Mouse (Mus musculus): ENCODE data around the gene Prdm11. TPM values are rescaled to one million over a fixed set of nuclear protein-coding genes. Genes with fewer than 3 reads are reported as not detected.

Prdm11 gene
- total and polyA plus RNA-seq, 3 experiments: 0.05 to 1.8 (median 0.06) TPM

DNA sequence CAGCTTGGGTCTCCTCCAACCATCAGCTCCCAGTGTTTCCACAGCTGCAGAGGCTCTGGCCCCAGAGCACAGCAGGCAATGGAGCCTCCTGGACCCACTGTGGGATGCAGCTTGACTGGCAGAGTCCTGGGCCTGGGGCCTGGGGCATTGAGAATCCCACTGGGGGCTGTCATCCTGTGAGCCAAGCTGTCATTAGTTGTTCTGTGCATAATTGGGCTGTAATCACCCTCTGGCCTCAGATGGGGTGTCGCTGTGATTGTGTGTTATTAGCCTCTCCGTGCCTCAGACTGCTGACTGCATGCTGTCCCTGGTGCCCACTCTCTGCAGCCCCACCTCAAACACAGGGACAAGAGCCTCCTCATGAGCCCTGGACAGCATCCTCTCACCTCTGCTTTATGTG lies 45.7 kb upstream of the Prdm11 start:
- Histone ChIP-seq H3K36me3 (replicated peaks in 1 of 2; ENCODE audit: control insufficient read depth in 1 of 2, insufficient read depth in 1 of 2, low read length in 1 of 2) (no peaks in the 10 kb centered on the region), H3K9me3 (replicated peaks; ENCODE audit: low read length) (peaks cover 6% of the 10 kb centered on the region), H3K79me2 (replicated peaks; ENCODE audit: control insufficient read depth, extremely low read depth, insufficient read depth, poor library complexity, severe bottlenecking) (no peaks in the 10 kb centered on the region), H3K27ac (ENCODE audit: insufficient read depth, low read depth) (no peak overlapping the region), H3K4me3 (replicated peaks in 1 of 3; ENCODE audit: low read depth in 2 of 3, low read length in 2 of 3, poor library complexity in 1 of 3) (no peak overlapping the region), H3K4me2 (ENCODE audit: insufficient read depth, low read depth, poor library complexity, severe bottlenecking) (no peak overlapping the region), H3K9ac (ENCODE audit: insufficient read depth, low read depth) (no peak overlapping the region), H3K27me3 (replicated peaks) (peaks cover 88% of the 10 kb centered on the region), H3K4me1 (ENCODE audit: control insufficient read depth in 1 of 2, insufficient read depth in 2 of 2) (peaks cover 0 to 11% of the 10 kb centered on the region in 2 experiments; a peak in 2 of 4 replicates)
- TF ChIP-seq EP300 (IDR thresholded peaks at IDR 0.05; ENCODE audit: low read length) (no peak), MAFK (IDR thresholded peaks at IDR 0.05; ENCODE audit: insufficient replicate concordance, low read length) (no peak), E2F4 (IDR thresholded peaks at IDR 0.05; ENCODE audit: insufficient replicate concordance, low read depth, low read length) (no peak), ZC3H11A (IDR thresholded peaks at IDR 0.05; ENCODE audit: low read depth, low read length) (no peak), GABPA (IDR thresholded peaks at IDR 0.05; ENCODE audit: insufficient replicate concordance, low read depth, low read length) (no peak), JUND (conservative IDR thresholded peaks at IDR 0.05; ENCODE audit: low read depth, low read length) (no peak), NRF1 (IDR thresholded peaks at IDR 0.05; ENCODE audit: low read depth, low read length) (no peak), RCOR1 (conservative IDR thresholded peaks at IDR 0.05; ENCODE audit: low read depth, low read length) (no peak), CTCF (conservative IDR thresholded peaks at IDR 0.05 in 1 of 2, IDR thresholded peaks at IDR 0.05 in 1 of 2; ENCODE audit: low read depth in 2 of 2, low read length in 2 of 2) (no peak), USF1 (IDR thresholded peaks at IDR 0.05; ENCODE audit: low read depth, low read length) (no peak)
- dilution Hi-C loops (cut with MboI; ENCODE audit: extremely low pct_ligation_motif_present, extremely low pct_unique_long_range_greater_than_20kb, low sequenced_read_pairs) (no loop called here), in situ Hi-C loops (cut with MboI; ENCODE audit: low pct_ligation_motif_present, low pct_unique_long_range_greater_than_20kb, low sequenced_read_pairs) (no loop called here)
- DNase-seq (ENCODE audit: extremely low read depth): no peak

DNA sequence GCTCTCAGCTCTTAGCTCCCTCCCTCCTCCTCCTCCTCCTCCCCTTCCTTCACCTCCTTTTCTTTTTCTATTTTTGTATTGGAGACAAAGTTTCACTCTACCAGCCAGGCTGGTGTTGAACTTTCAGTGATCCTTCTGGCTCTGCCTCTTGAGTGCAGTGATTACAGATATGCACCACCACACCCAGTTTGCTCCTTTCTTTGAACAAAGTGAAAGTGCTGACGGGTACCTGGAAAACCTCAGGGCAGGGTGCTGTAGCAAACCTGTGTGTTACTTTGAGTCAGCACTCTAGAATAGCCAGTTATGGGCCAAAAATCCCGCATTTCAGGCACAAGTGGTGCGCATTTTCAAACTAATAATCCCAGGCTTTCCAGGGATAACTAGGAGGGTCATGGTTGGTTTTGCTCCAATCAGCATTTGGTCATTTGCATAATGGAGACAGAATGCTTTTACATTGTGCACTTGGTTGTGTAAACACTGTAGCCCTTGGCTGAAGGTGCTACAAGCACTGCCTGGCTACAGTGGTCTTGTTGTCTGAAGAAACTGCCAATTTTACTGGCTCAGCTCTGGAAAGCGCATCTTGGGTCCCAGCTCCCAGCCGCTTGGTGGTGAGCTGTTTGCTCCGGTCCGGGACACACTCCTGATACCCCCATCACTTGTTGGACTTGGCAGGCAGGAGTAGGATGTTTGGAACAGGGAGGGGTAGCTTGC lies 43.6 kb upstream of the Prdm11 start:
- dilution Hi-C loops (cut with MboI; ENCODE audit: extremely low pct_ligation_motif_present, extremely low pct_unique_long_range_greater_than_20kb, low sequenced_read_pairs) (no loop called here), in situ Hi-C loops (cut with MboI; ENCODE audit: low pct_ligation_motif_present, low pct_unique_long_range_greater_than_20kb, low sequenced_read_pairs) (no loop called here)
- peaks cover 93% of the 10 kb centered on the region for H3K27me3 ChIP-seq (replicated peaks)

More for the DNA sequence above, 43.6 kb upstream of the Prdm11 start:
- Histone ChIP-seq H3K79me2 (replicated peaks; ENCODE audit: control insufficient read depth, extremely low read depth, insufficient read depth, poor library complexity, severe bottlenecking) (no peaks in the 10 kb centered on the region), H3K4me1 (ENCODE audit: control insufficient read depth in 1 of 2, insufficient read depth in 2 of 2) (0 out of 4 replicates have a peak, but pooled peaks cover 0 to 6% of the 10 kb centered on the region in 2 experiments), H3K9ac (ENCODE audit: insufficient read depth, low read depth) (no peak overlapping the region), H3K27ac (ENCODE audit: insufficient read depth, low read depth) (no peak overlapping the region), H3K36me3 (replicated peaks in 1 of 2; ENCODE audit: control insufficient read depth in 1 of 2, insufficient read depth in 1 of 2, low read length in 1 of 2) (no peaks in the 10 kb centered on the region), H3K9me3 (replicated peaks; ENCODE audit: low read length) (peaks cover 5% of the 10 kb centered on the region), H3K4me3 (replicated peaks in 1 of 3; ENCODE audit: low read depth in 2 of 3, low read length in 2 of 3, poor library complexity in 1 of 3) (no peak overlapping the region), H3K4me2 (ENCODE audit: insufficient read depth, low read depth, poor library complexity, severe bottlenecking) (peak overlapping the region; percentile 43)
- DNase-seq (ENCODE audit: extremely low read depth): no peak
- TF ChIP-seq USF2 (conservative IDR thresholded peaks at IDR 0.05; ENCODE audit: low read depth, low read length) (no peak), IRF4 (IDR thresholded peaks at IDR 0.05; ENCODE audit: low read depth, low read length) (peak; percentile 55; the same call in 1 of the 2 replicates), POLR2AphosphoS2 (IDR thresholded peaks at IDR 0.05; ENCODE audit: low read depth, low read length) (no peak), MEF2A (IDR thresholded peaks at IDR 0.05; ENCODE audit: borderline replicate concordance, low read depth, low read length) (no peak), USF1 (IDR thresholded peaks at IDR 0.05; ENCODE audit: low read depth, low read length) (no peak), ZKSCAN1 (IDR thresholded peaks at IDR 0.05; ENCODE audit: borderline replicate concordance, low read depth, low read length) (no peak), MAFK (IDR thresholded peaks at IDR 0.05; ENCODE audit: insufficient replicate concordance, low read length) (0 out of 2 replicates have a peak, but pooled peaks have one; percentile 14), SIN3A (IDR thresholded peaks at IDR 0.05; ENCODE audit: low read length) (no peak), RAD21 (IDR thresholded peaks at IDR 0.05; ENCODE audit: low read depth, low read length) (no peak)

Data from CH12.LX (cell line).